Mouse (Mus musculus) v-Abl transformed pro-B cells (cell line): ENCODE data around the gene Ankrd53.
"Not testable (repeated sequence)": the region's sequence is repeated elsewhere in the genome, so short reads cannot be mapped to it uniquely, and the experiment has no call there.

Experiments
- in situ Hi-C, 2 experiments: fragments of 400-800 bp; cut with MboI; formaldehyde crosslinking; loops; one replicate each; pipeline ENCODE4 v1.15.1; 2025; ENCODE audit not compliant: unreplicated experiment in 2 of 2

Gene Ankrd53

DNA sequence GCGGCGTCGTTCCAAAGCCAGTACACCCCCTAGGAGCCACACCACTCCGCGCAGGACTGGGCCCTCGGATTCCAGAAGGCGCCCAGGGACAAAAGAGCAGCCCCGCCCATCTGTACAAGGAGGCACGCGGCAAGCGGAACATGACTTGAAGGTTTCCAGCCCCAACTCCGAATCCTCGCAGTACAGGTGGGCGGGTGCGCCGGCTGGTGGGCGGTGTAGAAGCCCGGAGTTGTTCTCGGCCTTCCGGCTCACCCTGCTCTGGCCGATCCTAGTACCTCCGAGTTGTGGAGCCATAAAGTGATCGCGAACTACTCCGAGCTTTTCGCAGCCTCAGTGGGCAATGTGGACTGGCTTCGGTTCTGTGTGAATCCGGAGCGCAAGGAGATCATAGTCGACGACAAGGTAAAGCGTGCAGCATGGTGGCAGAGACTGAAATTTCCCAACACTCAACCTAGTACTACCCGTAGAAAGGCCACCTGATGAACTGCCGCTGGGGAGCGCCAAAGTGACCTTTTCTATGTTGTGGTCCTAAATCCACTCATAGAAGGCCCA lies 512 bp downstream of the Ankrd53 start:
- in situ Hi-C loops = no loop called here

DNA sequence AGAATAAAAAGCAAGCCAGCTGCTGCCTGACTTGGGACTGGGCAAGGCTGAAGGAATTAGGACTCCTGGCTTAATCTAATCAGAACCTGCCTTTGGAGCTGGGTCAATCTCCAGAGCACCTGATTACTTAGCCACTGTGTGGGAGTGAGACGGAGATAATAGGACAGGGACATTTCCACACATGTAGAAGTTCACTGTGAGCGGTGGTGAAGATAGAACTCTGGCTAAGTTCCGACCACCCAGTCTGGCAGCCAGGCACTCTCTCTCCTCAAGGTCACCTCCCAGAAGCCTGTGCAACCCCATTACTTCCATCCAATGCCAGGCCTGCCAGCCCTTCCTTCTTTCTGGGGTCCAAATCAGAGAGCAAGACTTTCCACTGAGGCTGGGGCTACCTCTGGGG lies 4.5 kb downstream of the Ankrd53 start:
- in situ Hi-C loops = no loop called here

DNA sequence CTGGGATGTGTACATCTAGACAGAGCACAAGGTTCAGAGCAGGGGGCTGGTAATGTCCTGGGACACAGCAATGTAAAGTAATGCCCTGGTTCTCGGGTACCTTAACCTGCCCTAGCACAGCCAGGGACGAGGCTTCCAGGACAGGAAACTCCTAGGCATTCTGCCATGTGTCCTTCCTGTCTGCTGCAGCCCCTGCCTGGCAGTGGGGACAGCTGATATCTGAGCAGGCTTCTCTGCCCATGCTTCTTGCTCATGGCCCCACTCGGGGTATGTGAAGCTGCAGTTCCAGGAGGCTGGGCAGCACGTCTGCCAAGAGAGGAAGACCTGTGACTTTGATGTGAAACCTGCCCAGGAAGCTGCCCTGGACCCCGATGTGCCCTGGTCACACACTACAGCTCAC lies 6.0 kb downstream of the Ankrd53 start:
- in situ Hi-C loops = no loop called here

DNA sequence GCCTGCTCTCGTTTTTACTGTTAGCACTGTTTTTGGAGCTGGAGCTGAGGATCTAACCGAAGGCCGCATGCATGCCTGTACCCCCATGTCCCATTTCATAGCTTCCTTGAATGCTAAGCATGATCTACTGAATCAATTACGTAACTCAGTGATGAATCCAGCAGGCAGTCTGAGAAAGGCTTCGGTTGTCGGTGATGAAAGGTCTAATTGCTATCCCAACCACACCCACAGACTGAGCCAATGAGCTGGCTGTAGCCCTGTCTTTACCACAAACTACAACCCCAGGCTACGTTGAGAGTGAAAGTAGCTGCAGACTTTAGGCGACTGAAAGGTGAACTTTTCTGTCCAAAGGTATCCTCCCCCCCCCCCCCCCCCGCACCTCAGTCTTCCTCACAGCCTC lies 11.7 kb downstream of the Ankrd53 start:
- in situ Hi-C loops = no loop called here

DNA sequence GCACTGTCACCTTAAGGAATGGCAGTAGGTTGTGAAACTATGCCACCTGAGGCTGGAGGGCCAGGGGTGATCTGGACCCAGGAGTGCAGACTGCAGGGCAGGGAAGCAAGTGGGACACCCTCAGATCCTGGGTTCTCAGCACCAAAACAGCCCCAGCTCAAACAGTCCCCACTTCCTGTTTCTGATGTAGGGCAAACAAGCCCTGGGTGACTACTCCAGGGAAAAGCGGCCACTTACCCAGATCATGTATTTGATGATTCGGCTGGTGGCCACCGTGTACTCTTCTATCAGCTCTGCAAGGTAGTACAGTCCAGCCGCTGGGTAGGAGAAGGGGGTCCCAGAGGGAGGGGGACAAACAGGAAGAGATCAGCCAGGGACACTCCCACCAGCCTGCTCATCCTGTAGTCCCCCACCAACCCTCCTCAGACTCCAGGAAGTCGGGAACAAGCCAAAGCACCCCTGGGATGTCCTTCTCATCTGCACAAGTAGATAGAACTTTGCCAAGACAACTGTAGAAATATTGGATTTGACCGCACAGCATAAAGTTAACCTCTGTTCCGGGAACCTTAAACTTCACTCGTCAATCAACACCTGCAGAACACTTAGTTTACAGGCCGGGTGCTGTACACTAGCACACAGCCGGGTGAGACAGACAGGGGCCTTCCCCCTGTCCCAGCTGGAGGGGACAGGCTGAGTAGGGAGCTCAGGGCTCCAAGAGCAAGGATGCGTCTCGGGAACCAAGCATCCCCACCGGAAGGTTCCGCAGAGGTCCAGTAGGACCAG lies 12.5 kb downstream of the Ankrd53 start:
- in situ Hi-C loops = loop anchor here in 1 of 2 experiments (5.0 kb wide), 1 partner anchor 83 kb away; no protein-coding TSS in a partner anchor

DNA sequence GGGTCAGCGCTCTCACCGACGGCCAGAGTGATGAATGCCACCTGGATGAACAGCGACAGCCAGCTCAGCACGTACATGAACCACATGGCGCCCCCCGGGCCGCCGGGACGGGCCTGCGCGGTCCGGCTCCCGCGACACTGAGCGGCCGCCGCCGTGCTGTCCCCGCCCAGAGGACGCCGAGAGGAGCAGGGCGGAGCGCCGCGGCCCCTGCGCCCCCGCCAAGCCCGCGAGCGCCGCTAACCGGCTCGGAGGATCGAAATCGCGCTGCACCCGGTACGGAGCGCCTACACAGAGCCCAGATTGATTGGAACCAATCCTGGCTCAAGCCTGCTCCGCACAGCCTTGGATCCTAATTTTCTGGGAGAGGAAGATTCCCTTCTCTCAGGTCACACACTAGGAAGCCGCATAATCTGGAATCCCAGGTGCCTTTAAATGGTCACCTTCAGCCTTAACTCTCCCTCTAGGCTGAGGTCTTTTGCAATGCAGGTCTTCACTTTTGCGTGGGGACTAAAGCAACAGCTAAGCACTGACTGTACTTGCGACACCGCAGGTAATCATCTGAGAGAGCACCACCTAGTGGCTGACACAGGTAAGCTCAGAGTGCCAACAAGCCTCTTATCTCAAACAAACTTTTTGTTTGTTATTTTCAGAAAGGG lies 13.3 kb downstream of the Ankrd53 start, which contains the start of gene Tex261:
TSS of gene Tex261 (minus strand) at position 176 of the 656 bp plus-strand sequence.
- in situ Hi-C loops = loop anchor here in 1 of 2 experiments (5.0 kb wide), 1 partner anchor 83 kb away; no protein-coding TSS in a partner anchor

DNA sequence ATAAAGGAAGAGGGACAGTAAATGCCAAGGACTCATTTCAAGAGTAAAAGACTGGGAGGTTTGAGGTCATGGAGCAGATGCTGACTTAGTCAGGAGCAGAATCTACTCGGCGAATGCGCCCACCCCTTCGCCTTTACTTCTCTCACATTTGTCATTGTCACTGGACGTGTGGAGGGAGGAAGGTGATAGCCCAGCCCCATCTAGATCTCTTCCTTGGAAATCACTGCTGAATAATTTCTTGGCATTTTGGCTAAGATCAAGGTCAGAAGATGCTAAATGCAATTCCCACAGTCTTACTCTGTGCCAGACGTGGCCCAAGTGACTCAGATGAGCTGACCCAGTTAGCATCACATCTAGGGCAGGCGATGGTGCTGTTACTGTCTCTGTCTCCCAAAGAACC lies 15.9 kb downstream of the Ankrd53 start:
- in situ Hi-C loops = loop anchor here in 1 of 2 experiments (5.0 kb wide), 1 partner anchor 86 kb away; no protein-coding TSS in a partner anchor

DNA sequence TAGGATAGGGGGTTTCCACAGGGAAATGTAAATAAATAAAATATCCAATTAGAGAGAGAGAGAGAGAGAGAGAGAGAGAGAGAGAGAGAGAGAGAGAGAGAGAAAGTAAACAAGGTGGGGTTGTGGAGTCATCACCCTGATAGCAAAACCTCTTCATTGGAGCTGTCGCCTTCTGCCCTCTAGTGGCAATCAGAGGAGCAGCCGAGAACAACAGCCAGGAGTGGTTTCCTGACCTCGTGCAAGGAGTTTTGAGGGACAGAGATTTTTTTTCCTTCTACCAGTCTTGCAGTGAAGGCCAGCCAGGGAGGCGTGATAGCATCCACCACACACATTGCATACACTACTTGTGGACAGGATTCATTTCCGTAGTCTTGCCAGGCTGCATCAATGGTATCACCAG lies 16.6 kb downstream of the Ankrd53 start:
- in situ Hi-C loops = loop anchor here in 1 of 2 experiments (5.0 kb wide), 1 partner anchor 87 kb away; no protein-coding TSS in a partner anchor

DNA sequence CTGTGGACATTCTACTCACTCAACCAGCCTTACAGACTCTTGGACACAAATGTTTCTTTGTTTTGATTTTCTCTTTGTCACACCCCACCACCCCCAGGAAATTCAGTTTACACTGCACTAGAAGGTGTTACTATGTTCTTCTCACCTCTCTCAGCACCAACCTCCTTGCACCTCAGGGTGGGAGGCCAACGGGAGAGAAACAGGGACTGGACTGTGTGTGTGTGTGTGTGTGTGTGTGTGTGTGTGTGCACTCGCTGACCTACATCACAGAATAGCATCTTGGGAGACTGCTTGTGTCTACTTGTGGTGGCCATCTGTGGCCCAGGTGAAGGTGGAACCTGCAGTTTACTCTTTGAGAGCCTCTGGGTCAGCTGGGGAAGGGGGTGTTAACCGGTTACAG lies 24.0 kb downstream of the Ankrd53 start:
- in situ Hi-C loops = no loop called here

DNA sequence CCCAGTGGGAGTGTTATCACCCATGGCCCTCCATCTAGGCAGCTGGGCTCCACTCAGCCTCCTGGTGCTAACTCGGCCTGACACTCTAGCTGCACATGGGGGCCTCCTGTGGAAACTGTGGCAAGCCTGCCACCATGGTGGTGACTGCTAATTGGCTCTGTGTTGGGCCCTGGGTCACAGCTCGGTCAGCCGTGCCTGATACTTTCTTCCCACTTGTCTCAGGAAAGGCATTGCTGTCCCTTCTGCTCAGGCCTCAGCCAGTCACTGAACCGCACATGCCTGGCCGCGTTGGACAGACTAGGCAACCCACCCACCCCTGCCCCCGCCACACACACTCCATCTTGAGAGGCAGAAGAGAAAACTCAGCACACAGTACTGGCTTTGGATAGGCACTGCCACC lies 26.1 kb downstream of the Ankrd53 start:
- in situ Hi-C loops = no loop called here

DNA sequence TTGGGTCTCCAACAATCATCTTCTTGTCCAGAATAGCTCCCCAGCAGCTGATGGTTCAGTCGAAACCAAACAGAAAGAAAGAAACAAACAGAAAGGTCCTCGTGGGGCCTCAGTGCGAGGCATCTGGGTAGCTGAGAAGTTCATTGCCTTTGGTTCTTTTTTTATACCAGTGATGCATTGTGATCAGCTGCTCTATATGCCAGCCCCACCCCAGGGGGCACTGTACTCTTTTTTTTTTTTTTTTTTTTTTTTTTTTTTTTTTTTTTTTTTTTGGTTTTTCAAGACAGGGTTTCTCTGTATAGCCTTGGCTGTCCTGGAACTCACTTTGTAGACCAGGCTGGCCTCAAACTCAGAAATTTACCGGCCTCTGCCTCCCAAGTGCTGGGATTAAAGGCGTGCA lies 28.1 kb downstream of the Ankrd53 start:
- in situ Hi-C loops = not testable (repeated sequence)

DNA sequence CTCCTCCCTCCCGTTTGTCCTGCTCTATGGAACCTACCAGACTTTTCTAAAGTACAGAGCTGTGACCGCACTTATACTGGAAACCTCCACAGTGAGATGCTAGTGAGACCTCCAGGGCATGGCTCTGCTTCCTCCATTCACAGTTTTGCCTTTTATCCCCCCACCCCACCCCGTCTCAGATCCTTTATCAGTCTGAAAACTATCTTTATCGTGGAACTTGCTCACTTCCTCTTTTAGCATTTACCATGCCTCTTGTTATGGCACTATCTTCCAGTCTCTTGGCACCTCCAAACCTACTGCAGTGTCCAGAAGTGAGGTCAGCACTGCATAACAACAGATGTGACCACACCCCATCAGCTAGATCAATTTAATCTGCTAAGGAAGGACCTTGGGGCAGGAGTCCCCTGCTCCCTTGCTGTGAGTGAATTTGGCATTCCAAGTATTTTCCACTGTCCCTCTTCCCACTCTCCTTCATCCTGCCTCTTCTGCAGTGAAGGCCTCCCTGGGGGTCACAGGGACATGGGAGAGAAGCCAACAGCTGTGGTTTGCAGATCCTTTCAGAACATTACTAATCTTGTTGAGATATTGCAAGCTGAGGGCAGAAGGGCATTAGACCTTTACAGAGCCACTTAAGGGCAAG lies 28.9 kb downstream of the Ankrd53 start:
- in situ Hi-C loops = no loop called here

DNA sequence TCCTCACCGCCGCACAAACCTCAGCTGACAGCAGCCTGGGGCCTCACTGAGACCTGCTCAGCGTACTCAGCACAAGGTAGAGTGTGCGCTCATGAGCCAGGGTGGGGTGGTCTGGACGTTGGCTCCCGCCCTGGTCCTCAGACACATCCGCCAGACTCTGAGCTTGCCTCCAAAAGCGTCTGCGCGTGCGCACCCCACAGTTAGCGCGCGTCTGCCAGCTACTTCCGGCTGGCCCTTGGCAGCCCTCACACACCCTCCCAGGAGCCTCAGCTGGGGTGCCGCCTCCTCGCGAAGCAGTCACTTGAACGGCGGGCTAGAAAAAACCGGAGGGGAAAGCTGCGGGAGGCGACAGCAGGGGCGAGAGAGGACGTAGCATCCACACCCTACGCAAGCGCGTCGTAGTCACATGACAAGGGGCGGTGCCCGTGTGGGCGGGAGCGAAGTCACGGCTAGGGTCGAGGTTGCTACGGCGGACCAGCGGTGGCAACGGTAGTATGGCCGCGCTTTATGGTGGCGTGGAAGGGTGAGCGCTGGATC lies 32.4 kb downstream of the Ankrd53 start, which contains the start of gene Nagk:
TSS of gene Nagk (plus strand) at position 223 of the 537 bp plus-strand sequence.
- in situ Hi-C loops = no loop called here

DNA sequence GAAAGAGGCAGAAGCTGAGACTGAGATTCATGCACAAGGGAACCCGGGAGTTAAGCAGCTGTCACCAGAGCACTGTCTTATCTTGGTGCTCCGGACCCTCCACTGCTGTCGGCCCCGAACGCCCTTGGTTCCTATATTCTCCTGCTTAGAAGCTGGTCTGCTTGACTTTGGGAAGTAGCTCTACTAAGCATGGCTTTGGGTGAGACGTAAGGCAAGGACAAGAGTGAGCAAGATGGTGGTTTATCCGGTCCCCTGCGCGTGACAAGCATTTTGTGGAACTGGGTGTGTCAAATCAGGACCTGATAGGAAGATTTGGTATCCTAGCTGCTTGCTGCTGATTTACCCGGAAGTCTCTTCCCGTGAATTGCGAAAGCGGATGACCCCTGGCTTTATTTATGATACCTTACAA lies 33.1 kb downstream of the Ankrd53 start:
- in situ Hi-C loops = no loop called here

DNA sequence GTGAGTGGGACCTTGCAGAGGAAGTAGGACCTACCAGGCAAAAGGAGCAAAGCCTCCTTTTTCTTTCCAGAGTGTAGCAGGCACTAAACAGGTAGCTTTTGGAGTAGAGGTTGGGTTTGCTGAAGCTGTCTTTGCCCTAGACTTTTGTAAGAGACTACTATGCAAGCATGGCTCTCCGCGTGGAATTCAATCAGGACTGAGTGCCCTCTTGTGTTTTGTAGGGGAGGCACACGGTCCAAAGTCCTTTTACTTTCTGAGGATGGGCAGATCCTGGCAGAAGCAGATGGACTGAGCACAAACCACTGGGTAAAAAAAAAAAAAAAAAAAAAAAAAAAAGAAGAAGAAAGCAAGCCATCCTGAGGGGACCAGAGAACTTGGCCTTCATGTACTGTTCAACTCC lies 34.2 kb downstream of the Ankrd53 start:
- in situ Hi-C loops = no loop called here

DNA sequence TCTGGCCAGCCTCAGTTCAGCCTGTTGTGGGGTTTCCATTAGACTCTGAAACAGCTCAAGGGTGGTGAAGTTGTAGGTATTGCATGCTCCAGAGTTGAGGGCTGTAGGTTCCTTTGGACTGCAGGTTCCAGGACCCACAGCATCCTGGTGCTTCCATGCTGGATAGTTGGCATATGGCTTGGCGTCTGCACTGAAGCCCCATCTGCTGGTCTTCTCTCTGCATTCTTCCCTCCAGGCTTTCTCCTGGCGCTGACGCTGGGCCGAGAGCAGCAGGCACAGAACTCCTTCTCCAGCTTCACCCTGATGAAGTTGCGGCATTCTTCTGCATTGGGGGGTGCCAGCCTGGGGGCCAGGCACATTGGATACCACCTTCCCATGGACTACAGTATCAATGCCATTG lies 39.6 kb downstream of the Ankrd53 start:
- in situ Hi-C loops = no loop called here

DNA sequence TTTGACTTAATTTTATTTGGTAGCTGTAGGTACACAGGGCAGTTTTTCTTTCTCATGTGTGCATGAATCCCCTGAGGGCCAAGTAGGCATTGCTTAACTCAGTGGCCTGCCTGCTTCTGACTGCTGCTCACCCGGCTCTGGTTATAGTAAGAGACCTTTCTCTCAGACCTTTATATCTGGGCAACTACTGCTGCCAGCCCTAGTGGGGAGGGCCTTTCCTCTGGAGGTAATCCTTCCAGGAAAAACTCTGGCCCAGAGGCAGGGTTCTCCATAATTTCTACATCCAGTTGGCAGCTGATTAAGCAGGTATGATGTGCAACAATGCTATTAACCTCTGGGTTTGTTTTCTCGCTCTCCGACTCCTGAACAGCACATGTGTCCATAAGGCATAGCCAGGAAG lies 40.4 kb downstream of the Ankrd53 start:
- in situ Hi-C loops = no loop called here

DNA sequence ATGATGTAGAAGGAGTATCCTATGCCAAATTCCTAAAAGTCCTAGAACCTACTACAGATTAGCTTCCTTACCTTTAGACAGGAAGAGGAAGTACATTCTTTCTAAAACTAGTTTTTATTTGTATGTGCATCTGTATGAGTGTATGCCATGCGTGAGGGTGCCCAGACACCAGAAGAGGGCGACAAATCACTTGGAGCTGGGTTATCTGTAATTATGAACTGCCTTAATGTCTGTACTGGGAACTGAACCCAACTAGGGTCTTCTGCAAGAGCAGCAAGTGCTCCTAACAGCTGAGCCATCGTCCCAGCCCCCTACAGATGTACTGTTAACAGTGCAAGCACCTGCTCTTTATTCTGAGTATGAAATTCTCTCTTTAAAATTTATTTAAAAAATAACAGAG lies 53.4 kb downstream of the Ankrd53 start:
- in situ Hi-C loops = no loop called here
